Mouse (Mus musculus): ENCODE data around the gene Aass.

GRCm38 (mm10) chr6:23153112-23153511, 20.3 kb upstream of the Aass start:
- TF ChIP-seq EP300 (optimal IDR thresholded peaks at IDR 0.05) (no peak), CTCF (IDR thresholded peaks at IDR 0.05; ENCODE audit: low read depth) (no peak)
